Mouse (Mus musculus): Measurements from ENCODE around the gene C1ql1.
"Not testable (repeated sequence)": the region's sequence is repeated elsewhere in the genome, so short reads cannot be mapped to it uniquely, and the experiment has no call there.

Gene C1ql1

DNA sequence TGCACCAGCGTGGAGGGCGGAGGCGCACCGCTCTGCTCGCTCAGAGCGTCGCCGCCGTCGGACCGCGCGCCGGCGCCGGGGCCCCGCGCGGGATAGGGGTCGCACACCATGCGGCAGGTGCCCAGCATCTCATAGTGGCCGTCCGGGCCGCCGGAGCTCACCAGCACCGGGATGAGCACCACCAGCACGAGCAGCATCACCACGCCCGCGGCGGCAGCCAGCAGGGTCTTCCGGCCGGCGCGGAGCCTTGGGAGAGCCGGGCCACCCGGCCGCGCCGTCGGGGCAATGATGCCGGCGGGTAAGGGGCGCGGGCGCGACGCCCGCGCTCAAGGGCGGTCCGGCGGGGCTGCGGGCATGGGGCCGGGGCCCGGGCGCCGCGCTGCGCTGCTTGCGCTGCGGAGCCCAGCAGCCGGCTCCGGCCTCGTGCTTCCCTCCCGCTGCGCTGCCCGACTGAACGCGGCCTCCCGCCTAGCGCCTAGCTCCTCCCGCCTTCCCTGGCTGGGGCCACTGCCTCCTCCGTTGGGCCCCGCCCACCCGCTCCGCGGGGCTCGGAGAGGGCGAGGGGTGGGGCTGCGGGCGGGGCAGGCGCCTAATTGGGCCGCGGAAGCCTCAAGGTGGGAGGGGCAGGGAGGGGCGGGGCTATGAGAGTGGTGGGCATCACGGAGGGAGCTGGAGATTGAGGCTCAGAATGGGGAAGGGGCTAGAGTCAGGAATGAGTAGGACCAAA lies at the start of gene C1ql1:
Gene C1ql1, minus strand, starts transcription at position 424 of the 727 bp plus-strand sequence.
- peak; percentile 53 to 78 for DNase-seq

- no peak for DNase-seq
Observed at GRCm38 (mm10) chr11:102994952-102995351, 48.5 kb upstream of the C1ql1 start.

DNA sequence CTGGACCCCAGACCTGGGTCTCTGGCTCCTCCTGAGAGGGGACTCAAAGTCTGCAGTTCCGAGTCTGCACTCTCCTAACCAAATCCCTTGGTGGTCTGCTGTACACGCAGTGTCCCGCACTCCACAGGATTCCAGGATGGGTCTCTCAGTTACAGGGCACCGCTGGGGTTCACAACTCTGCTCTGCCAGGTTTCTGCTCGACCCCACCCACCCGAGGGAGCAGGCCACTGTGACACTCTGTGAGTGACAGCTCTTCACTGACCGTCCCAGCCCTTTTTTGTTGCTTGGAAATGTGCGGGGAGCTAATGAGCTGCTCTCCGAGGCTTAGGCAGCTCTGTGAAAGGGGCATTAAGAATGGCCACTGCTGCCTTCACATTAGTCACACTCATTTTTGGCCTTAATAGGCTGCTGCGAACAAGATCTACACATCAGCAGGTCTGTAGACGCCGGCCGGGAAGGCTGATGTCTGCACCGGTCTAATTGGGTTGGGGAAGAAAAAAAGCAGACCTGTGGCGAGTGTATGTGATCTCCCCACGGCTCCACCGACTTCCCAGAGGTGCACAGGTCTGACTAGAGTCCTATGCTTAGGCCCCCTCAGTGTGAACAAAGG lies 47.0 kb upstream of the C1ql1 start:
- DNase-seq, result no peak

- DNase-seq, result peak; percentile 84 to 90
Observed at GRCm38 (mm10) chr11:102992940-102993339, 46.5 kb upstream of the C1ql1 start.

GRCm38 (mm10) chr11:102991681-102992080 lies 45.2 kb upstream of the C1ql1 start:
- DNase-seq, result no peak

DNA sequence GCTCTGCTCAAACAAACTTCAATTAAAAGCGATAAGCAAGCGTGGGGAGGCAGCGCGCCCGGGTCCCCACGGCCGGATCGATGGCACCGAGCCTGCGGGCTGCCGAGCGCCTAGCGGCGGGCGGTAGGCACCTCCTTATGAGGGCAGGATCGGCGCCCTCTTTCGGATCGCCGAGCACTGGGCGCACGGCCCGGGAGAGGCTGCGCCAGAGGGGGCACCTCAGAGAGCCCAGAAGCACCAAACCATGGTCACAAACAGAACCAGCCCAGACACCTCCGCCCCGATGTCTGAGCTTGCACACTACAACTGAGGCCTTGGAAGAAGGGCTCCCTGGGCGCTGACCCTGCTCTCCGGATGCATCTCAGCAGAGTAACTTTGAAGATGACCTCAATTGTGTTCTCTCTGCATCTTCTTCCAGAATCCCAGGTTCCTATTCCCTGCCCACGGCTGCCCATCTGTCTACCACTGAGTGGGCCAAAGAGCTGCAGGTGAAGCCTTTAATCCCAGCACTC lies 43.7 kb upstream of the C1ql1 start:
- peak; percentile 82 to 84 for DNase-seq

- no peak for DNase-seq
Observed at GRCm38 (mm10) chr11:102989641-102990151, 43.2 kb upstream of the C1ql1 start.

DNA sequence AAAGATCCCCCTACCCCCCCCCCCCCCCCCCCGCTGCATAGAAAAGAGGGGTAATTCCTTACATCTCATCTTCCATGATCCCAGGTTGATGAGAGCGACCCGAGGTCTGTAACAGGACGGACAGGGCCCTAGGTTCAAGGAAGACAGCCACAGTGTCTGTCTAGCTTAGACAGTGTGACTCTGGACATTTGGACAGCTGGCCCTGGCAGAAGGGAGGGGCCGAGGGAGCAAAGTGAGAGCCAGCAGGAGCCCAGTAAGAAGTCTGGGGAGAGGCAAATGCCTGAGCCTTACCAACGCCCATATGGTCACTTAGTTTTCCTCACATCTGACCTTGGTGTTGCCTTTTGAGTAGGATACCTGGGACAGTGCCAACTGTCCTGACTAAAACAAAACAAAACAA lies 38.7 kb upstream of the C1ql1 start:
- peak in 1 of 2 experiments; percentile 41 for DNase-seq

DNA sequence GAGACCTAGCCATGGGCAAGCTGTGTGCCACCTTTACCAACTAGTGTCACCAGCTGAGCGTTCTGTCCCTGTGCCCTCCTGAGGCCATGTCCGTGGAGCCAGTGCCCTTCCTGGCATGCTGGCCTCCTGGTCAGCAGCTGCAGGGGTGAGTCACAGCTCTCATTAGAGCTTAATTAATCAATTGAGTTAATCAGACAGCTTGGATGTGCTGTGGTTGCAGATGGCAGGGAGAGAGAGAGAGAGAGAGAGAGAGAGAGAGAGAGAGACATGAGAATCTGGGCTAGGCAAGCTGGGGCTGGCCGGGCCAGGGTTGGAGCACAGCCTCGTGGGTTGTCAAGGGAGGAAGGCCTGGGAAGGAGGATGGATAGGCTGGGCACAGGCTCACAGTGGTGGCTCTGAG lies 38.1 kb upstream of the C1ql1 start:
- DNase-seq, result no peak

GRCm38 (mm10) chr11:102984086-102984485 lies 37.6 kb upstream of the C1ql1 start:
- no peak for DNase-seq

DNA sequence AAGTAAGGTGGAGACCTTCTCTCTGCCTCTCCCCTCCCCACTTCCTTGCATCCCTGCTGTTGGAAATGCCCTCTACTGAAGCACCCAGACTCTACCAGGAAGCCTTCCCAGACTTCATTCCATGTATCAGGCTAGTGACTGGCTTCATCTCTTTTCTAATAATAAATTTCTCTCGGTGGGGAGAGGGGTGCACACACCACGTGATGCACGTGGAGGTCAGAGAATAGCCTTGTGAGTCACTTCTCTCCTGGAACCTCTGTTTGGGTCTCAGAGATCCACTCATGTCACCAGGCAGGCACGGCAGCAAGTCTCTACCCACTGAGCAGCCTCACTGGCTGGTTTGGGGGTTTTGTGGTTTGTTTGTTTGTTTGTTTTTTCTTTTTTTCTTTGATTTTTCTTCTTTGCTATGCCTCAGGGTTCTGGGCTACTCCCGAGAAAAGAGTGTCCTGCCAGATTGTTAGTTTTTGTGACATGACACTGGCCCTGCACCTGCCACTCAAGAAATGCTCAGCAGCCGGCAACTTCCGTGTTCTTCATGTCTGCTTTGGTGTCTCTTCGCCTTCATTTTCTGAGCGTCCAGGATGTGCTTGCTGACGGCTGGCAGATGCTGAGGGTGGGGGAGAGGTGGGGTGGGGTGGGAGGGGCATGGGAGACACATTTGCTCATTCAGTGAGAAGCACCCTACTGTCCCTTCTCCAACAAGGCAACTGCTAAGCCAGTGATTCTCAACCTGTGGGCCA lies 34.8 kb upstream of the C1ql1 start:
- no peak for DNase-seq

GRCm38 (mm10) chr11:102978052-102978666 lies 31.7 kb upstream of the C1ql1 start:
- no peak for DNase-seq

- not testable (repeated sequence) for DNase-seq
Observed at GRCm38 (mm10) chr11:102975966-102976365, 29.5 kb upstream of the C1ql1 start.

DNA sequence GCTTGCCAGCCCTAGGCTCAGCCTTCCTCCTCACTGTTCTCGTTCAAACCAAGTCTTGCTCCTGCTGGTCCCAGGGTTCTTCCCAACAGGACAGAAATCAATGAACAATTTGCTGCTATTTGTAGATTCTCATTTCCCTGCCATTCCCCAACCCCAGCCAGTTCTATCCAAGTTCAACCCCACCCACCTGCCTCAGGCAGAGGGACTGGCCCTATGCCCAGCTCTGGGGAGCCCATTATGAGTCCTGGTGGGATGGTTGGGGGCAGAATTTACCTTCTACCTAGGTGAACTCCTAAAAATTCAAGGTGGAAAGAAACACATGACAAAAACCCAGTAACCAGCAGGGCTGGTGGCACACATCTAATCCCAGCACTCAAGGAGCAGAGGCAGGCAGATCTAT lies 25.8 kb upstream of the C1ql1 start:
- no peak for DNase-seq

- peak; percentile 29 to 46 for DNase-seq
Observed at GRCm38 (mm10) chr11:102971604-102972003, 25.1 kb upstream of the C1ql1 start.

GRCm38 (mm10) chr11:102964547-102965091 lies 18.1 kb upstream of the C1ql1 start:
- DNase-seq, result no peak

- DNase-seq, result peak in 1 of 2 experiments; percentile 30
Observed at GRCm38 (mm10) chr11:102963855-102964546, 17.5 kb upstream of the C1ql1 start.

GRCm38 (mm10) chr11:102963246-102963854 lies 16.9 kb upstream of the C1ql1 start:
- DNase-seq, result no peak

- DNase-seq, result no peak
Observed at GRCm38 (mm10) chr11:102962861-102963245, 16.4 kb upstream of the C1ql1 start.

DNA sequence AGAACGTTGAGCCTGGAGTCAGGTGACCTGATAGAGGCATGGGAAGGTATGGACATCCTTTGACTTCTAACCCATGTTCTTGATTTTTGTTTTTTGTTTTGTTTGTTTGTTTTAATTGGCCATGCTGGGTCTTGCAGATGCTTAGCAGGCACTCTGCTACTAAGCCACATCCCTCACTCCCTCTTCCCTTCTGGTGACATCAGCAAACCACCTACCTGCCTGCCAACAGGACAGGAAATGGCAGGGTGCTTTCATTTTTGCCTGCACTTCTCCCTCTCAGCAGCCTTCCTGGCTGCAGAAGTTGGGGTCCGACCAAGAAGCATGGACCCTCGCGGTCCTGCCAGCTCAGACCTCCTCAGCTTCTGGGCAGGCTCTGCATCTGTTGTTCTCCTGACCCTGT lies 14.6 kb upstream of the C1ql1 start:
- no peak for DNase-seq

DNA sequence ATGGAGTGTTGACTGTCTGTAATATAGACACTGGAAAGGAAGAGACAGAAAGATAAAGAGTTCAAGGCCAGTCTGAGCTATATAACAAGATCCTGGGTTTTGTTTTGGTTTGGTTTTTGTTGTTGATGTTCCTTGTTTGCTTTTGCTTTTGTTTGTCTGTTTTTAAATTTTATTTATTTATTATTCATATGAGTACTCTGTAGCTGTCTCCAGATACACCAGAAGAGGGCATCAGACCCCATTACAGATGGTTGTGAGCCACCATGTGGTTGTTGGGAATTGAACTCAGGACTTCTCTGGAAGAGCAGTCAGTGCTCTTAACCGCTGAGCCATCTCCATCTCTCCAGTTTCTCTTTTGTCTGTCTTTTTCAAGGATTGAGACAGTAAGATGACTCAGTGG lies 12.4 kb upstream of the C1ql1 start:
- no peak for DNase-seq

DNA sequence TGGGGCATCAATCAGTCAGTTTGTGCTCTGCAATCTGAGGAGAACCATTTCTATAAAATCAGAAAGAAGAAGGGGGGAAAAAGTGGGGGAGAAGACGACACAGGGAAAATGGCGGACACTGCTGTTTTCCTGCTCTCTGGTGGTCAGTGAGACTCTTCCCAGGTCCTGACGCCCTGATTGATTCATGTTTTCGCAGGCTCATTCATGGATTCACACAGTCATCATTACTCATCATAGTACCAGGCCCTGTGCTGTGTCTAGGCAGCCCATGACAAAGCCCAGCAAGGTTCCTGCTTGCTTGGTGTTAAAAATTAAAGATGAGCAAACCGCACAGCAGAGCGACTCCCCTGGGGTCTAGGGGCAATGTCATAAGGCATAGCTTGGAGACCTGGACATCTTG lies 11.9 kb upstream of the C1ql1 start:
- DNase-seq, result no peak

Measured in cerebellum, postnatal 25 days (tissue).